Mouse (Mus musculus): Measurements from ENCODE around the gene Gm43191.

- TF ChIP-seq ZC3H11A (IDR thresholded peaks at IDR 0.05; ENCODE audit: borderline replicate concordance, low read depth, low read length): no peak
- TF ChIP-seq CHD2 (IDR thresholded peaks at IDR 0.05; ENCODE audit: low read depth, low read length): no peak
- TF ChIP-seq HCFC1 (IDR thresholded peaks at IDR 0.05; ENCODE audit: borderline replicate concordance, insufficient read depth, low read length): no peak
- TF ChIP-seq ZNF384 (IDR thresholded peaks at IDR 0.05; ENCODE audit: low read depth, low read length): no peak
- no peak for TF ChIP-seq MAFK (IDR thresholded peaks at IDR 0.05; ENCODE audit: insufficient read depth, low read depth, low read length)
These were observed 65.6 kb downstream of the Gm43191 start for GRCm38 (mm10) chr3:116615318-116616068.

All from ES-E14 (cell line).